Mouse (Mus musculus): ENCODE results near the gene Gm10800. TPM values are rescaled to one million over a fixed set of nuclear protein-coding genes. Genes with fewer than 3 reads are reported as not detected.

Gene Gm10800
- 3.5 and 12.0 TPM in 2 replicates for polyA plus RNA-seq (2015; fragmentation: Nextera tagmentation; extraction: Ambion mirVana)

DNA sequence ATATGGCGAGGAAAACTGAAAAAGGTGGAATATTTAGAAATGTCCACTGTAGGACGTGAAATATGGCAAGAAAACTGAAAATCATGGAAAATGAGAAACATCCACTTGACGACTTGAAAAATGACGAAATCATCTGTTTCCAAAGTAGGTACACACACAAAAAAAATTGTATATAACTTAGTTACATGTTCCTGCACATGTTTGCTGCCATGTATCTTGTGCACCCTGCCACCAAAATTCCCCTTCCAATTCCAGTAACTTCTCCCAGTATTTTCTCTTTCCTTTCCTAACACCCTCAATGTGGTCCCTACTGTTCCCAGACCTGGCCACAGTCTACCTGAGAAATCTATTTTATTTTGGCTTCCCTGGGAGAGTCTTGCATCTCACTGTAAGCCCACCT lies at the start of gene Gm10800:
Gene Gm10800 (minus strand): TSS at position 101 of the 400 bp plus-strand sequence.

DNA sequence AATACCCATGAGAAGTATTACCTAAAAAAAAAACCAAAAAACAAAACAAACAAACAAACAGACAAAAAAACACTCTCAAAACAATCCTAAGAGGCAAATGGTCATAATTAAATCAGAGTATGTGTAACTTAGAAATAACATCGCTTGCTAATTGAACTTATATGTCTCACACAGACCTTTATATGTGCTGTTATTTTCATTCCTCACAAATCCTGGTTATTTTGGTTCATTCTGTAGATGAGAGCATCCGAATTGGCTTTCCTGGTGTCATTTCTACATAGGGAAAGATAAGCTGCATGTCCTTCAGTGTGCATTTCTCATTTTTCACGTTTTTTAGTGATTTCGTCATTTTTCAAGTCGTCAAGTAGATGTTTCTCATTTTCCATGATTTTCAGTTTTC lies 5.2 kb downstream of the Gm10800 start, which contains the start of gene Gm10801:
Gene Gm10801 (plus strand): TSS at position 301 of the 400 bp plus-strand sequence.

Other genes with a start within 250 kb of the Gm10800 start
- 0.64 and 2.0 TPM in 2 replicates for gene Gm10801, start 5.1 kb downstream of the Gm10800 start, polyA plus RNA-seq (2015; fragmentation: Nextera tagmentation; extraction: Ambion mirVana)